Mouse (Mus musculus) heart, postnatal 36 days (tissue): ENCODE measurements around the gene Nt5c2. TPM values are rescaled to one million over a fixed set of nuclear protein-coding genes. Genes with fewer than 3 reads are reported as not detected.

Experiments
- DNase-seq, 2 experiments: peaks; one replicate each; pipeline ENCODE4 v3.0.0; 2021 to 2022
- intact Hi-C: fragments of 180-260 bp; cut with DNase I; formaldehyde crosslinking; loops from one replicate; pipeline ENCODE4 v1.15.1; 2025
- total RNA-seq, 2 experiments: library from RNA; stranded (reverse); gene quantifications; 2 replicates each; pipeline ENCODE4 v1.2.3; 2021

Gene Nt5c2
- total RNA-seq, 2 experiments from 2014 or later = 59.6 to 61.2 TPM

DNA sequence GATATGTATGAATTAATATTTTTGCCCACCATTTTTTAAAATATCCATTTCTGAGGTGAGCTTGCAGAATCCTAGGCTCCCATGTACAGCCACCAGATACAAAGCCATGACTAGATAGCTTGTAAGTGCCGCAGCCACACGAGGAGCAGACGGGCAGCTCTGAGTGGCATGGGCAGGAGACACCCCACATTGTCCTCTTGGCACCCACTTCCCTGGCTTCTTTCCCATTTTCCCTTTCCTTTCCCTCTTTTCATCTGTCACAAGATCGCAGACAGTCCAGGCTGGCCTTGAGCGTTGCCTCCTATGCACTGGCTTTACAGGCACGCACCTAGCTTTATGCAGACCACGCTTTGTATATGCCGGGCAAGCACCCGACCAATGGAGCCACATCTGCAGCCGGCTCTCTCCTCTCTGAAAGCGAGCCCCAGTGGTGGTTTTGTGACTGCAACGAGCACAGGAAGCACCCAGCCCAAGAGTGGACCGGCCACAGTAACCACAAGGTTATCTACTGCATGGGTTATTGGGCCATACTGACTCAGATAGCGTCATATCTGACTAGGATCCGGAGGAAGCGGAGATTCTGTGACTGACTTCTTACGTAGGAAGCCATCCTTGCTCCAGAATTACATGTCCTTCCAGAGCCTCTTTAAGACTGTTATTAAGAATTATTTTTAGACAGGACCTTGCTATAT, 151.6 kb downstream of the Nt5c2 start:
- intact Hi-C loops = no loop called here
- no peak for DNase-seq

DNA sequence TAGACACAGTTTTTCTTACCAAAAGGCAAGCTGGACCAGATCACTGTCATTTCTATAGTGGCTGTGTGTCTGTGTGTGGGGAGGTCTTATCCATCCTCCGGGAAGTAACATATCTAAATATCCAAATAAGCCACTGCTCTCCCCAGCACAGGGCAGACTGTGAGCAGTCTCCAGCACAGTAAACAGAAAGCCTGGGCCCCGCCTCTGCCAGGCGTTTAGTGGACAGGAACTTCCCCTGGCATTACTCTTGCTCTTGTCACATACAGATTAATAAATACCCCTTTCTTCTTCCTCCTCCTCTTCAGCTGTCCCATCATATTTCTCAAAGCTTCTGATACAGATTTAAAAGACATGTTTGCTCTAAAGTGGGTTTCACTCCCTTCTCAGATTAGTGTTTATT, 152.4 kb downstream of the Nt5c2 start:
- no peak for DNase-seq
- intact Hi-C loops = no loop called here

GRCm38 (mm10) chr19:46858200-46858599, 156.8 kb downstream of the Nt5c2 start:
- DNase-seq = no peak
- intact Hi-C loops = no loop called here

GRCm38 (mm10) chr19:46857277-46857989, 157.5 kb downstream of the Nt5c2 start:
- intact Hi-C loops = no loop called here
- no peak for DNase-seq

DNA sequence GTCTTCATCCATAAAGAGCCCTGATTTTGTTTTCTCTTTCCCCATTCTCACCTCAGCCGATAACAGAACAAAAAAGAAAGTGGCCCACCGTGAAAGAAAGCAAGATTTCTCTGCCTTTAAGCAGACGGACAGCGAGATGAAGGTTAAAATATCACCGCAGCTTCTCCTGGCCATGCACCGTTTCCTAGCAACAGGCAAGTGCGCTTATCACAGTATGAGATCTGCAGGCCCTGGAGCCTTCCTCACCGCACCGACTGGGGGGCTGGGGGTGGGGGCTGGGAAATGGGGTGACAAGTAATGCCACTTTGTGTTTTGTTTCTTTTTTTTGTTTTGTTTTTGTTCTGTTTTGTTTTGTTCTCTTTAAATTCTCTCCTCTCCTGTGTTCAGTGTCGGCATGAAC, 158.2 kb downstream of the Nt5c2 start:
- DNase-seq = no peak

DNA sequence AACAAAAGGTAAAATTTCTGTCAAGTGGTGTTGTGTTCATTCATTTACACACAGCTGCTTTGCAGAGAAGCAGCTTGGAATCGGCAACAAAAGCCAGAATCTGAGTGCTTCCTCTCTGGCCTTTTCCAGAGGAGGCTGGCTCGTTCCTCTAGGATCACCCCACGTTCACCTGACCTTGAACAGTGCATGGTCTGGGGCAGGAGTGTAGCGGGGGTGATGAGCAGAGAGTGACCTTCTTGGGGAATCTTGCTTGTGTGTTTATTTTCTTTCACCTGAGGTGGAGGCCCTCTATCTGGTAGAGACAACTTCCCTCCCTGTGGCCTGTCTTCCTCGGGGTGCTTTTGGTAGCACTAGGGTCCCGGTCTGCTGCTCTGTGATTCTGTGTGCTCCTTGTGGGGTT, 158.7 kb downstream of the Nt5c2 start:
- intact Hi-C loops = no loop called here
- DNase-seq = no peak

More for the DNA sequence above, 158.2 kb downstream of the Nt5c2 start:
- intact Hi-C loops = no loop called here

DNA sequence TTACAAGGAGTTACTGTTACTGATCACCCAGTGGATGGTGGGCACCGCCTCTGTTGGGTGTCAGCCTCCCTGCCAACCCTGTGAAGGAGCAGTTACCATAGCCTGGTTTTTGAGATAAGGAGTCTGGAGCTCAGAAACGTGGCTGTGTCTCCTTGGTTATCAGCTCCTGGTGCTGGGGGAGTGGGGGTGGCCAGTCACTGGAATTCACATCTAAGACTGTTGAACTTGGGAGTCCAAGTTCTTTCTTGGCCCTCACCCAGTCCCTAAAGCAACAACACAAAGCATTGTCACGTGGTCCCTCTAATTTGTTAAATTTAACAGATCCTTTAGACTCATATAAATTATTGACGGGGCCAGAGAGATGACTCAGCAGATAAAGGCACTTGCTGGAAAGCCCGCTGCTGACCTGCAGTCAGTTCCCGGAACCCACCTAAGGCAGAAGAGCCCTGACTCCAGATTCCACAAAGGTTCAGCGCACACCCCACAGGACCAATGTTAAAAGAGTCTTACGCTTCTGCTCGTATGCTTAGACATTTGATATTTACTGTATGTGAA, 165.4 kb downstream of the Nt5c2 start:
- DNase-seq = no peak
- intact Hi-C loops = no loop called here

DNA sequence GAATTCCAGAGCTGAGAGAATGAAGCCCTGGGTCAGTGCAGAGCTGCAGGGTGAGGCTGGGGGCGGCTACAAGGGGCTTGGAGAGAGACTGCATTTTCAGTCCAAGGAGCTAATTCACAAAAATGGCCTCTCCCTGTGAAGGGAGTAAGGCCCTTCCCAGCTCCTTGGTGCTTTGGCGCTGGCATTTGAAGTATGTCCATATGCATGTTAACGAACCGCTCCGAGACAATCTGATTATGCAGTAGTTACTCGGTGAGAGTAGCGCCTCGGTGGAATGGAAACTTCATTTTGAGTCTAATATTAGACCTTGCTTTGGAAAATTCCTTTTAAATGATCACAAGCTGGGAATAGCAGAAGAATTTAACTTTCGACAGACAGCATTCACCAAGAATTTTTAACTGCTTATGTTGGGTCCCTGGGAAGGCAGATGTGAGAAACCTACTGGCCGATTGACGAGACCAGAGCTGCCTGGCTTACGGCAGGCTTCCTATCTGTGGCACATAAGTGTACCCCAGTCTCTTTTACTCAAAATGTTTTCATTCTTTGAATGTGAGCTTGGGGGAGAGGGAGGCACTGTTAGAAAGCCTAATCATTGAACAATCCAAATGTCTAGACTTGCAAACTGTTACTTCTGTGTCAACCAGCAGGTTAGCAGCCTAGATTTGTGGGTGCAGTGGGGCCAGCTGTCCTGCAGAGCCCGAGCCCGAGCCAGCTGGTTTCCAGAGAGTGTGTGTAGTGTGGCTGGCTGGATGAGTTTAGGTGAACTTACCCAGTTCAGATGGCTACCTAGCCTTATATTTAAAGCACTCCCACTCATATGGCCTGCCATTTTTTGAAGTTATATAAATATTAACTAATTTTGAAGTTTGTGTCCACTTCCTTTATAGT, 166.3 kb downstream of the Nt5c2 start:
- intact Hi-C loops = no loop called here
- DNase-seq = no peak

- intact Hi-C loops = no loop called here
- no peak for DNase-seq
These were observed 168.5 kb downstream of the Nt5c2 start for GRCm38 (mm10) chr19:46846459-46846858.

GRCm38 (mm10) chr19:46846056-46846455, 168.9 kb downstream of the Nt5c2 start:
- intact Hi-C loops = no loop called here
- DNase-seq = no peak

GRCm38 (mm10) chr19:46843030-46843429, 171.9 kb downstream of the Nt5c2 start:
- intact Hi-C loops = no loop called here
- no peak for DNase-seq

DNA sequence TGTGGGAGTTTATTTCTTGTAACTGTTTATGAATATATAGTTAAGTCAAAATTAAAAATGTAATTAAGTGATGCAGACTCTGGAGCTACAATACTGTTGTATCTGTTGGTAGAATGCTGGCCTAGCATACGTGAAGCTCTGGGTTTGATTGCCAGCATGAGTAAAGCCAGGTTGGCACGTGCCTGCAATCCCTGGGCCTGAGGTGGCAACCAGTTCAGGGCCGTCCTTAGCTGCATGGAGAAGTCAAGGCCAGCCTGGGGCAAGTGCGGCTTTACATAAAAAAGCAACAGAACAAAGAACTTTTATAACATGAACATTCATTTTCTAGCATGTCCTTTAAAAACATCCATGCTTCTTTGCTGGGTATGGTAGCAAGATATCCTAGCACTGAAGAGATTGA, 173.9 kb downstream of the Nt5c2 start:
- DNase-seq = no peak
- intact Hi-C loops = no loop called here

GRCm38 (mm10) chr19:46837290-46838079, 177.5 kb downstream of the Nt5c2 start:
- DNase-seq = no peak
- intact Hi-C loops = no loop called here

DNA sequence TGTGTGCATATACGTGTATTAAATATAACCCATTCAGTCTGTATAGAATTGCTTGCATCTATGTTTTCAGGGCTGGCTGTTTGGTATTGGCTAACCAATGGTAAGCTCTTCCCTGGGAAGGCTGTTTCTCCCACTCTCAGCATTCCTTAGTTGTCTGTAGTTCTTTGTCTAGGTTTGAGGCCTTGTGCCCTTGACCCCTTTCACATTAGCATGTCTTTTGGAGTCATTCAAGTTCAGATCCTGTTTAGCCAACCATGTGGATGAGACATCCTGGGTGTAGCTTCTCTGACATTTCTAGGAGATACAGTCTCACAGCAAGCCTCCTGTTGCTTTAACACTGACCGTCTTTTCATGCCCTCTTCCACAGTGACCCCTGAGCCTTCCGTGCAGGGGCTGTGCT, 178.9 kb downstream of the Nt5c2 start:
- intact Hi-C loops = no loop called here
- DNase-seq = no peak

DNA sequence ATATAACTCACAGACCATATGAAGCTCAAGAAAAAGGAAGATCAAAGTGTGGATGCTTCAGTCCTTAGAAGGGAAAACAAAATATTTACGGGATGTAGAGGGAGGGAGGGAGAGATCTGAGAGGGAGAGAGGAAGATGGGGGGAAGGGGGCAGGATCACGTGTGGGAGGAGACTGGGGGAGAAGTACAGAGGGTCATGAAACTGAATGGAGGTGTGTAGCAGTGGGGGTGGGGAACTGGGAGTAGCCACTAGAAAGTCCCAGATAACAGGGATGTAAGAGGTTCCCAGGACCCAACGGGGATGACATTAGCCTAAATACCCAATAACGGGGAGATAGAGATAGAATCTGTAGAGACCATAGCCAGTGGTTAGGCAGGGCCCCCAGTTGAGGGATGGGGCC, 179.6 kb downstream of the Nt5c2 start:
- no peak for DNase-seq
- intact Hi-C loops = no loop called here

- DNase-seq = no peak
- intact Hi-C loops = no loop called here
These were observed 180.7 kb downstream of the Nt5c2 start for GRCm38 (mm10) chr19:46834301-46834700.
